ENCODE assay signal across 2 mouse cellular contexts in genomic region chr11:89045501-89045900, GRCm38 (mm10).
DNase-seq lines count a peak whose midpoint lies in the region.

No protein-coding gene starts in this region.

- DNase-seq in R1 (ENCODE audit: low read depth, low spot score) (peak; percentile 60), ZHBTc4 (ENCODE audit: low read depth, low spot score) (peak; percentile 67)
